Mouse (Mus musculus) liver, adult 2 months (tissue): ENCODE results near the gene Cd164l2. TPM values are rescaled to one million over a fixed set of nuclear protein-coding genes. Genes with fewer than 3 reads are reported as not detected.

Source experiments
- DNase-seq: peaks from one replicate; pipeline ENCODE4 v3.0.0-alpha.2; 2011; ENCODE audit warnings: low read depth, low spot score; ENCODE audit errors: extremely low read depth
- H3K27ac ChIP-seq: fragments of 200-500 bp; replicated peaks from 2 replicates; pipeline ENCODE4 v1.5.1; 2012; ENCODE audit warnings: low read depth, mild to moderate bottlenecking, control low read depth, inconsistent platforms, low read length; ENCODE audit not compliant: insufficient read depth
- H3K27me3 ChIP-seq: fragments of 200-500 bp; 2 replicates; pipeline ENCODE4 v1.6.1; 2012; ENCODE audit warnings: mild to moderate bottlenecking, moderate library complexity, low read length, inconsistent platforms; ENCODE audit not compliant: control insufficient read depth, insufficient read depth
- H3K36me3 ChIP-seq: fragments of 200-500 bp; 2 replicates; pipeline ENCODE4 v1.6.1; 2012; ENCODE audit warnings: low read length, inconsistent platforms; ENCODE audit not compliant: control insufficient read depth, insufficient read depth
- H3K4me1 ChIP-seq: fragments of 200-500 bp; 2 replicates; pipeline ENCODE4 v1.6.1; 2011; ENCODE audit warnings: low read length; ENCODE audit not compliant: control insufficient read depth, insufficient read depth
- H3K4me3 ChIP-seq: fragments of 200-500 bp; 2 replicates; pipeline ENCODE4 v1.5.1; 2011; ENCODE audit warnings: low read depth, mild to moderate bottlenecking, control low read depth, low read length, moderate library complexity; ENCODE audit not compliant: insufficient read depth
- H3K79me2 ChIP-seq: fragments of 200-500 bp; 2 replicates; pipeline ENCODE4 v1.6.1; 2012; ENCODE audit warnings: inconsistent platforms, mild to moderate bottlenecking, low read length, moderate library complexity; ENCODE audit not compliant: control insufficient read depth, insufficient read depth
- H3K9ac ChIP-seq: fragments of 200-500 bp; 2 replicates; pipeline ENCODE4 v1.6.1; 2012; ENCODE audit warnings: low read depth, mild to moderate bottlenecking, control low read depth, inconsistent platforms, low read length
- CTCF ChIP-seq: fragments of 200-500 bp; IDR thresholded peaks from 2 replicates; pipeline ENCODE4 v1.5.1; 2011; ENCODE audit warnings: low read depth, low read length, control low read depth
- POLR2A ChIP-seq: fragments of 200-500 bp; IDR thresholded peaks from 2 replicates; pipeline ENCODE4 v1.6.1; 2011; ENCODE audit warnings: low read length, control low read depth; ENCODE audit not compliant: insufficient read depth; ENCODE audit errors: extremely low read depth
- WGBS: fragments of 180-500 bp; shearing (Covaris S2); methylation state at CpG from one replicate; pipeline ENCODE4 v1.1.7; 2018; 5-methylcytosine and 5-hydroxymethylcytosine counted together
- polyA plus RNA-seq: library from polyadenylated mRNA; depleted of rRNA; stranded (reverse); fragments of >200 nt; gene quantifications from 2 replicates; pipeline ENCODE4 v1.2.3, GENCODE M21; 2012
- total RNA-seq: library from RNA; depleted of rRNA; stranded (reverse); fragments of >200 nt; gene quantifications from 2 replicates; pipeline ENCODE4 v1.2.3, GENCODE M21; 2014

The Cd164l2 gene
- total and polyA plus RNA-seq, 2 experiments: not detected

DNA sequence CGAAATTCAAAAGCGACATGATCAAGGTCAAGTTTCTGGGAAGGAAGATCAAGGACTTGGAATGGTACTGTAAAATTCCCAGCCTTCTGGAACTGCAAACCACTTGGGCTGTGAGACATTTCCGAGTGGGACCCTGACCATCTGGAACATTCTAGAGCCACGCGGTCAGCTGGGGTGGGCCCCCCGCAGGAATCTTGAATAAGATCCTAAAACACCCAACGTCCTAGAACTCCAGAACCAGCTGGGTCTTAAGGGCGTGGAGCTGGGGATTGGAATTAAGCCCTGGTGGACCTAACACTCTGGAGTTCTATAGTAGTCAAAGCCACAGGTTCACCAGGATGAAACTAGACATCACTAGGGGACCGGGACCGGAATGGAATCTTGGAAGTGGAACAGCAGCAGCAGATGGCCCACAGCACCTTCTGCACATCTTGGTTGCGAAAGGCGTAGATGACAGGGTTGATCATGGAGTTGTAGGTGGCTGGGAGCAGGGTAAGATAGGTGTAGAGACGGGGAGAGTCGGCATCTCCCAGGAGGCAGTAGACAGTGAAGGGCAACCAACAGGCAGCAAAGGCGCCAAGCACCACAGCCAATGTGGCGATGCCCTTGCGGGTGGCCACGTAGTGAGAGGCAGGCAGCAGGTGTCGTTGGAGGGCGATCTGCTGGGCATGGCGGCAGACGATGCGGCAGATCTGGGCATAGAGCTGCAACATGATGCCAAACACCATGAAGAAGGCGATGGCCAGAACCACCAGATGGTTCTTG lies 1.7 kb upstream of the Cd164l2 start:
- peaks cover 4% of the 10 kb centered on the region for H3K4me1 ChIP-seq
- WGBS: 94% methylated on average over 24 of the region's 24 CpGs
- no peaks in the 10 kb centered on the region; the same call in 1 of the 2 replicates for H3K27me3 ChIP-seq
- H3K27ac ChIP-seq: no peak overlapping the region
- TF ChIP-seq CTCF (no peak), POLR2A (no peak)
- no peak overlapping the region for H3K9ac ChIP-seq
- no peak for DNase-seq
- H3K36me3 ChIP-seq: no peaks in the 10 kb centered on the region
- H3K79me2 ChIP-seq: no peaks in the 10 kb centered on the region
- no peak overlapping the region for H3K4me3 ChIP-seq

- H3K79me2 ChIP-seq: no peaks in the 10 kb centered on the region
- no peak overlapping the region for H3K27ac ChIP-seq
- H3K4me1 ChIP-seq: peaks cover 4% of the 10 kb centered on the region
- no peaks in the 10 kb centered on the region; the same call in 1 of the 2 replicates for H3K27me3 ChIP-seq
- TF ChIP-seq POLR2A (no peak), CTCF (no peak)
- no peak overlapping the region for H3K9ac ChIP-seq
- DNase-seq: no peak
- H3K4me3 ChIP-seq: no peak overlapping the region
- H3K36me3 ChIP-seq: no peaks in the 10 kb centered on the region
- WGBS: 96% methylated on average over 19 of the region's 19 CpGs
Observed at GRCm38 (mm10) chr4:133210788-133211390, 1.0 kb upstream of the Cd164l2 start.

GRCm38 (mm10) chr4:133212562-133213267 lies 784 bp downstream of the Cd164l2 start:
- H3K9ac ChIP-seq: no peak overlapping the region
- peak; percentile 45 for DNase-seq
- H3K27me3 ChIP-seq: no peaks in the 10 kb centered on the region; the same call in 1 of the 2 replicates

GRCm38 (mm10) chr4:133213268-133213590 lies 1.3 kb downstream of the Cd164l2 start:
- no peaks in the 10 kb centered on the region for H3K79me2 ChIP-seq
- peaks cover 4% of the 10 kb centered on the region for H3K4me1 ChIP-seq
- H3K27ac ChIP-seq: no peak overlapping the region
- H3K36me3 ChIP-seq: no peaks in the 10 kb centered on the region
- WGBS: 6% methylated on average over 9 of the region's 9 CpGs
- DNase-seq: no peak
- TF ChIP-seq CTCF (no peak), POLR2A (no peak)
- H3K4me3 ChIP-seq: no peak overlapping the region
- no peaks in the 10 kb centered on the region; the same call in 1 of the 2 replicates for H3K27me3 ChIP-seq
- no peak overlapping the region for H3K9ac ChIP-seq

More at GRCm38 (mm10) chr4:133212562-133213267, 784 bp downstream of the Cd164l2 start:
- 4% methylated on average over 44 of the region's 44 CpGs for WGBS
- Histone ChIP-seq H3K79me2 (no peaks in the 10 kb centered on the region), H3K4me1 (peaks cover 4% of the 10 kb centered on the region), H3K36me3 (no peaks in the 10 kb centered on the region), H3K27ac (no peak overlapping the region), H3K4me3 (peak overlapping the region; percentile 65; the same call in 1 of the 2 replicates)
- TF ChIP-seq CTCF: 0 out of 2 replicates have a peak, but pooled peaks have one; percentile 28
- TF ChIP-seq POLR2A: no peak

DNA sequence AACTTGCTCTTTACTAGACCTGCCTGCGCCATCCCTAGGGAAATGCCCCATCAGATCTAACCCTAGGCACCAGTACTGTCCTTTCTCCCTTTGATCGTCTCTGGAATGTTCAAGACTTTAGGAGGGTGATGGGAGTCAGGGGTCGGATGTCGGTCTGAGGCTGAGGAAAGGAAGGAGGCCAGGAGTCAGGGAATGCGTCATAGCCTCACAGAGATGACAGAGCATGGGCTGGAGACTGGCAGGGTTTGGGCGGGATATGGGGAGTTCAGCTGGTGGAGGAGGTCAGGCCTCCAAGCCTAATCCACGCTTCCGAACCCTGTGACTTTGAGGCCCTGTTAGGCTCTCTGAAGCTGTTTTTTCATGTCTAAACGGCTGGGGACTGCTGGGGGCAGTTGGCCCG lies 1.7 kb downstream of the Cd164l2 start:
- no peaks in the 10 kb centered on the region; the same call in 1 of the 2 replicates for H3K27me3 ChIP-seq
- H3K9ac ChIP-seq: no peak overlapping the region
- H3K4me3 ChIP-seq: no peak overlapping the region
- H3K4me1 ChIP-seq: peaks cover 4% of the 10 kb centered on the region
- H3K79me2 ChIP-seq: no peaks in the 10 kb centered on the region
- DNase-seq: no peak
- no peaks in the 10 kb centered on the region for H3K36me3 ChIP-seq
- TF ChIP-seq POLR2A (no peak), CTCF (no peak)
- no peak overlapping the region for H3K27ac ChIP-seq
- WGBS: 52% methylated on average over 10 of the region's 10 CpGs

DNA sequence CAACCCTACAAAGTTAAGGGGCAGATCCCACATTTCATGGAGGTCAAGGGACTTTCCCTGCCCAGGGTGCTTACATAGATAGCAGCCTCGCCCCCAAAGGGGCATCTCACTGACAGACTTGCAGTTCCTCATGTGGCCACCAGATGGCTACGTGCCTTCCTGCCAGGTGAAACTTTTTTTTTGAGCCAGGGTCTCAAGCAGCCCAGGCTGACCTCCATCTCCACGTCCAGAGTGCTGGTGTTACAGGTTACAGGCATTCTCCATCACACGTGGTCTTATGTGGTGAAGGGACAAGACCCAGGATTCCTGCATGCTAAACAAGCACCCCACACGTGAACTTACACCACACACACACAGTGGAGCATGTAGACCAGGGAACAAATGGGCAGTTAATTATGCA lies 5.7 kb downstream of the Cd164l2 start:
- 15% methylated on average over 5 of the region's 5 CpGs for WGBS
- H3K27me3 ChIP-seq: no peaks in the 10 kb centered on the region
- no peak overlapping the region for H3K9ac ChIP-seq
- peaks cover 5% of the 10 kb centered on the region for H3K4me1 ChIP-seq
- TF ChIP-seq CTCF: peak; percentile 88
- TF ChIP-seq POLR2A: no peak
- H3K4me3 ChIP-seq: no peak overlapping the region
- no peaks in the 10 kb centered on the region for H3K36me3 ChIP-seq
- H3K79me2 ChIP-seq: no peaks in the 10 kb centered on the region
- no peak overlapping the region for H3K27ac ChIP-seq
- no peak for DNase-seq
